Mouse (Mus musculus): ENCODE results near the gene Gm28051. TPM values are rescaled to one million over a fixed set of nuclear protein-coding genes. Genes with fewer than 3 reads are reported as not detected.

The Gm28051 gene
- total and polyA plus RNA-seq, 3 experiments = not detected

DNA sequence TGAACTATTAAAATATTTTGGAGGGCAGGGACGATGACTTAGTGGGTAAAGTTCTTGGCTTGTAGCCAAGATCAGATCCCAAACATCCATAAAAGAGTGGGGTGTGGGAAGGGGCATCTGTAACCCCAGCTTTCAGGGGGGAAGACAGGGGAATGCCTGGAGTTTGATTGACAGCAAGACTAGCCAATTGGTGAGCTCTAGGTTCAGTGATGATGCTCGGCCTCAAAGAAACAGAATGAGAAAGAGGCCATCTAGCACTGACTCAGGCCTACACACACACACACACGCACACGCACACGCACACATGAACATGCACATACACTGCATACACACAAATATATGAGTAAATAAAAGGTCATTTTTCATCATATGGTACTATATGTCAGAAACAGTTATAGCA lies 47.7 kb downstream of the Gm28051 start:
- peaks cover 1% of the 10 kb centered on the region for H3K27me3 ChIP-seq (replicated peaks)
- in situ Hi-C loops (cut with MboI; ENCODE audit: low pct_ligation_motif_present, low pct_unique_long_range_greater_than_20kb, low sequenced_read_pairs) = loop anchor here (5.0 kb wide), 2 partner anchors 133 to 183 kb away; no protein-coding TSS in a partner anchor

DNA sequence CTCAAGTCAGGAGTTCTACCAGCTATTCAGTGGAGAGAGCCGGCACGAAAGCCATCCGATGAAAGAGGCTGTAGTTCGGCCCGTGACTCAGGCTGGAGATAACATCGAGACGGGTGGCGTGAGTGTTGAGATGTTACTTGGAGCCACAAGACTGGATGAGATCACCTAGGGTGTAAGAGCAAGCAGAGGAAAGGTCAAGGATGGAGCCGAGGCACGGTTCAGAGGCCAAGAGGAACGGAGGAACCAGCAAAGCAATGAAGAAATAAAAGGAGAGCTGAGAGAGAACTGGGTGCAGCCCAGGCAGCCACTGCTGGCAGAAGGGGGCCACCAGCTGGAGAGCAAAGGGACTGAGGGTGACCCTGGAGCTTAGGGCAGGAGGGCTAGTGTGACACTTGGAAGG lies 49.3 kb downstream of the Gm28051 start:
- H3K4me2 ChIP-seq (ENCODE audit: insufficient read depth, low read depth, poor library complexity, severe bottlenecking) = no peak overlapping the region
- TF ChIP-seq MXI1 (IDR thresholded peaks at IDR 0.05; ENCODE audit: low read depth, low read length) = no peak
- no peak for TF ChIP-seq JUND (conservative IDR thresholded peaks at IDR 0.05; ENCODE audit: low read depth, low read length)
- peak in 1 of 2 experiments; percentile 70; a peak in 2 of 4 replicates for TF ChIP-seq CTCF (conservative IDR thresholded peaks at IDR 0.05 in 1 of 2, IDR thresholded peaks at IDR 0.05 in 1 of 2; ENCODE audit: low read depth in 2 of 2, low read length in 2 of 2)
- TF ChIP-seq RAD21 (IDR thresholded peaks at IDR 0.05; ENCODE audit: low read depth, low read length) = peak; percentile 66
- TF ChIP-seq MAZ (IDR thresholded peaks at IDR 0.05; ENCODE audit: low read depth, low read length) = no peak
- no peak for TF ChIP-seq USF2 (conservative IDR thresholded peaks at IDR 0.05; ENCODE audit: low read depth, low read length)
- peak; percentile 70 for TF ChIP-seq SMC3 (IDR thresholded peaks at IDR 0.05; ENCODE audit: low read depth, low read length)
- TF ChIP-seq MYC (IDR thresholded peaks at IDR 0.05; ENCODE audit: low read depth, low read length) = no peak
- no peak for TF ChIP-seq NELFE (IDR thresholded peaks at IDR 0.05; ENCODE audit: low read depth, low read length)
- dilution Hi-C loops (cut with MboI; ENCODE audit: extremely low pct_ligation_motif_present, extremely low pct_unique_long_range_greater_than_20kb, low sequenced_read_pairs) = no loop called here

More for the DNA sequence above, 47.7 kb downstream of the Gm28051 start:
- H3K4me3 ChIP-seq (replicated peaks in 1 of 3; ENCODE audit: low read depth in 2 of 3, low read length in 2 of 3, poor library complexity in 1 of 3) = no peak overlapping the region
- peaks cover 0 to 12% of the 10 kb centered on the region in 2 experiments; a peak in 2 of 4 replicates for H3K4me1 ChIP-seq (ENCODE audit: control insufficient read depth in 1 of 2, insufficient read depth in 2 of 2)
- dilution Hi-C loops (cut with MboI; ENCODE audit: extremely low pct_ligation_motif_present, extremely low pct_unique_long_range_greater_than_20kb, low sequenced_read_pairs) = no loop called here
- H3K4me2 ChIP-seq (ENCODE audit: insufficient read depth, low read depth, poor library complexity, severe bottlenecking) = no peak overlapping the region
- H3K9ac ChIP-seq (ENCODE audit: insufficient read depth, low read depth) = no peak overlapping the region
- TF ChIP-seq MAZ (IDR thresholded peaks at IDR 0.05; ENCODE audit: low read depth, low read length) (no peak), NRF1 (IDR thresholded peaks at IDR 0.05; ENCODE audit: low read depth, low read length) (no peak), CTCF (conservative IDR thresholded peaks at IDR 0.05 in 1 of 2, IDR thresholded peaks at IDR 0.05 in 1 of 2; ENCODE audit: low read depth in 2 of 2, low read length in 2 of 2) (no peak), ZNF384 (IDR thresholded peaks at IDR 0.05; ENCODE audit: low read depth, low read length) (no peak), MXI1 (IDR thresholded peaks at IDR 0.05; ENCODE audit: low read depth, low read length) (no peak), USF1 (IDR thresholded peaks at IDR 0.05; ENCODE audit: low read depth, low read length) (no peak), PAX5 (IDR thresholded peaks at IDR 0.05; ENCODE audit: low read length) (no peak), MAX (IDR thresholded peaks at IDR 0.05; ENCODE audit: low read length) (no peak), EP300 (IDR thresholded peaks at IDR 0.05; ENCODE audit: low read length) (no peak), SMC3 (IDR thresholded peaks at IDR 0.05; ENCODE audit: low read depth, low read length) (no peak), ZKSCAN1 (IDR thresholded peaks at IDR 0.05; ENCODE audit: borderline replicate concordance, low read depth, low read length) (no peak), HCFC1 (IDR thresholded peaks at IDR 0.05; ENCODE audit: low read depth, low read length) (no peak), SIN3A (IDR thresholded peaks at IDR 0.05; ENCODE audit: low read length) (no peak), E2F4 (IDR thresholded peaks at IDR 0.05; ENCODE audit: insufficient replicate concordance, low read depth, low read length) (no peak), TBP (conservative IDR thresholded peaks at IDR 0.05; ENCODE audit: low read depth, low read length) (no peak), CHD1 (IDR thresholded peaks at IDR 0.05; ENCODE audit: low read depth, low read length) (no peak), USF2 (conservative IDR thresholded peaks at IDR 0.05; ENCODE audit: low read depth, low read length) (no peak), KAT2A (IDR thresholded peaks at IDR 0.05; ENCODE audit: insufficient replicate concordance, low read length) (no peak)
- no peaks in the 10 kb centered on the region for H3K36me3 ChIP-seq (replicated peaks in 1 of 2; ENCODE audit: control insufficient read depth in 1 of 2, insufficient read depth in 1 of 2, low read length in 1 of 2)
- H3K9me3 ChIP-seq (replicated peaks; ENCODE audit: low read length) = no peaks in the 10 kb centered on the region
- no peaks in the 10 kb centered on the region for H3K79me2 ChIP-seq (replicated peaks; ENCODE audit: control insufficient read depth, extremely low read depth, insufficient read depth, poor library complexity, severe bottlenecking)
- DNase-seq (ENCODE audit: extremely low read depth) = no peak
- H3K27ac ChIP-seq (ENCODE audit: insufficient read depth, low read depth) = no peak overlapping the region

More for the DNA sequence above, 49.3 kb downstream of the Gm28051 start:
- no peaks in the 10 kb centered on the region; the same call in 1 of the 2 replicates for H3K79me2 ChIP-seq (replicated peaks; ENCODE audit: control insufficient read depth, extremely low read depth, insufficient read depth, poor library complexity, severe bottlenecking)
- no peaks in the 10 kb centered on the region for H3K36me3 ChIP-seq (replicated peaks in 1 of 2; ENCODE audit: control insufficient read depth in 1 of 2, insufficient read depth in 1 of 2, low read length in 1 of 2)
- no peak overlapping the region for H3K9ac ChIP-seq (ENCODE audit: insufficient read depth, low read depth)
- no peak overlapping the region for H3K27ac ChIP-seq (ENCODE audit: insufficient read depth, low read depth)
- H3K4me3 ChIP-seq (replicated peaks in 1 of 3; ENCODE audit: low read depth in 2 of 3, low read length in 2 of 3, poor library complexity in 1 of 3) = no peak overlapping the region
- DNase-seq (ENCODE audit: extremely low read depth) = no peak
- peaks cover 0 to 12% of the 10 kb centered on the region in 2 experiments; a peak in 2 of 4 replicates for H3K4me1 ChIP-seq (ENCODE audit: control insufficient read depth in 1 of 2, insufficient read depth in 2 of 2)
- H3K9me3 ChIP-seq (replicated peaks; ENCODE audit: low read length) = no peaks in the 10 kb centered on the region
- peaks cover 1% of the 10 kb centered on the region for H3K27me3 ChIP-seq (replicated peaks)
- in situ Hi-C loops (cut with MboI; ENCODE audit: low pct_ligation_motif_present, low pct_unique_long_range_greater_than_20kb, low sequenced_read_pairs) = loop anchor here (5.0 kb wide), 2 partner anchors 131 to 181 kb away; no protein-coding TSS in a partner anchor
